Mouse (Mus musculus): ENCODE data around the gene BC051142. TPM values are rescaled to one million over a fixed set of nuclear protein-coding genes. Genes with fewer than 3 reads are reported as not detected.
"Not testable (repeated sequence)": the region's sequence is repeated elsewhere in the genome, so short reads cannot be mapped to it uniquely, and the experiment has no call there.

Gene BC051142
- polyA plus RNA-seq, 1 experiment from 2014 or later = not detected

- Histone ChIP-seq H3K36me3 (ENCODE audit: control insufficient read depth, insufficient read depth) (no peaks in the 10 kb centered on the region), H3K9me3 (replicated peaks; ENCODE audit: control insufficient read depth, low read length) (no peaks in the 10 kb centered on the region), H3K9ac (ENCODE audit: low read length) (no peak overlapping the region), H3K4me2 (ENCODE audit: low read depth, low read length) (no peak overlapping the region), H3K4me3 (ENCODE audit: low read length) (no peak overlapping the region), H3K4me1 (ENCODE audit: control insufficient read depth, insufficient read depth, low read length) (no peaks in the 10 kb centered on the region), H3K27me3 (ENCODE audit: control insufficient read depth, insufficient read depth, low read length) (peaks cover 2% of the 10 kb centered on the region; the same call in 1 of the 2 replicates), H3K27ac (ENCODE audit: low read length) (no peak overlapping the region)
- 81% methylated on average over 2 of the region's 2 CpGs for WGBS
- ATAC-seq (replicated peaks; ENCODE audit: extremely low read depth, insufficient read depth, low FRiP score) = no peak
Observed at GRCm38 (mm10) chr17:34470491-34470890, 71.9 kb downstream of the BC051142 start.

GRCm38 (mm10) chr17:34475060-34475459 is 76.4 kb downstream of the BC051142 start:
- Histone ChIP-seq H3K4me3 (ENCODE audit: low read length) (no peak overlapping the region), H3K9me3 (replicated peaks; ENCODE audit: control insufficient read depth, low read length) (no peaks in the 10 kb centered on the region), H3K36me3 (ENCODE audit: control insufficient read depth, insufficient read depth) (no peaks in the 10 kb centered on the region), H3K4me2 (ENCODE audit: low read depth, low read length) (no peak overlapping the region), H3K4me1 (ENCODE audit: control insufficient read depth, insufficient read depth, low read length) (no peaks in the 10 kb centered on the region), H3K27me3 (ENCODE audit: control insufficient read depth, insufficient read depth, low read length) (peaks cover 2% of the 10 kb centered on the region; the same call in 1 of the 2 replicates), H3K27ac (ENCODE audit: low read length) (no peak overlapping the region), H3K9ac (ENCODE audit: low read length) (no peak overlapping the region)
- no peak for ATAC-seq (replicated peaks; ENCODE audit: extremely low read depth, insufficient read depth, low FRiP score)
- 70% methylated on average over 3 of the region's 3 CpGs for WGBS

- H3K36me3 ChIP-seq (ENCODE audit: control insufficient read depth, insufficient read depth) = no peaks in the 10 kb centered on the region
- no peak for ATAC-seq (replicated peaks; ENCODE audit: extremely low read depth, insufficient read depth, low FRiP score)
Observed at GRCm38 (mm10) chr17:34476427-34476826, 77.8 kb downstream of the BC051142 start.

GRCm38 (mm10) chr17:34477238-34478013 is 78.8 kb downstream of the BC051142 start, which contains the start of gene Btnl4:
Btnl4 (minus strand) TSS chr17:34477318.
- not testable (repeated sequence) for H3K4me1 ChIP-seq (ENCODE audit: control insufficient read depth, insufficient read depth, low read length); H3K4me3 ChIP-seq (ENCODE audit: low read length); H3K36me3 ChIP-seq (ENCODE audit: control insufficient read depth, insufficient read depth); H3K27me3 ChIP-seq (ENCODE audit: control insufficient read depth, insufficient read depth, low read length); ATAC-seq (replicated peaks; ENCODE audit: extremely low read depth, insufficient read depth, low FRiP score); H3K27ac ChIP-seq (ENCODE audit: low read length); H3K9ac ChIP-seq (ENCODE audit: low read length); H3K4me2 ChIP-seq (ENCODE audit: low read depth, low read length); H3K9me3 ChIP-seq (replicated peaks; ENCODE audit: control insufficient read depth, low read length)
- 75% methylated on average over 4 of the region's 5 CpGs for WGBS

More at GRCm38 (mm10) chr17:34476427-34476826, 77.8 kb downstream of the BC051142 start:
- no peak overlapping the region for H3K9ac ChIP-seq (ENCODE audit: low read length)
- no peak overlapping the region for H3K4me2 ChIP-seq (ENCODE audit: low read depth, low read length)
- H3K4me1 ChIP-seq (ENCODE audit: control insufficient read depth, insufficient read depth, low read length) = no peaks in the 10 kb centered on the region
- no peak overlapping the region for H3K4me3 ChIP-seq (ENCODE audit: low read length)
- H3K9me3 ChIP-seq (replicated peaks; ENCODE audit: control insufficient read depth, low read length) = no peaks in the 10 kb centered on the region
- WGBS = 67% methylated on average over 1 of the region's 2 CpGs
- no peak overlapping the region for H3K27ac ChIP-seq (ENCODE audit: low read length)
- H3K27me3 ChIP-seq (ENCODE audit: control insufficient read depth, insufficient read depth, low read length) = peaks cover 2% of the 10 kb centered on the region; the same call in 1 of the 2 replicates

- H3K9ac ChIP-seq (ENCODE audit: low read length) = no peak overlapping the region
- H3K4me1 ChIP-seq (ENCODE audit: control insufficient read depth, insufficient read depth, low read length) = no peaks in the 10 kb centered on the region
- ATAC-seq (replicated peaks; ENCODE audit: extremely low read depth, insufficient read depth, low FRiP score) = no peak
- no peaks in the 10 kb centered on the region for H3K27me3 ChIP-seq (ENCODE audit: control insufficient read depth, insufficient read depth, low read length)
- no peak overlapping the region for H3K4me2 ChIP-seq (ENCODE audit: low read depth, low read length)
- no peak overlapping the region for H3K27ac ChIP-seq (ENCODE audit: low read length)
- no peaks in the 10 kb centered on the region for H3K9me3 ChIP-seq (replicated peaks; ENCODE audit: control insufficient read depth, low read length)
- no peak overlapping the region for H3K4me3 ChIP-seq (ENCODE audit: low read length)
- no peaks in the 10 kb centered on the region for H3K36me3 ChIP-seq (ENCODE audit: control insufficient read depth, insufficient read depth)
Observed at GRCm38 (mm10) chr17:34492796-34493195, 94.2 kb downstream of the BC051142 start.

GRCm38 (mm10) chr17:34495156-34495555 is 96.5 kb downstream of the BC051142 start:
- not testable (repeated sequence) for H3K4me1 ChIP-seq (ENCODE audit: control insufficient read depth, insufficient read depth, low read length); H3K27me3 ChIP-seq (ENCODE audit: control insufficient read depth, insufficient read depth, low read length); H3K4me2 ChIP-seq (ENCODE audit: low read depth, low read length); ATAC-seq (replicated peaks; ENCODE audit: extremely low read depth, insufficient read depth, low FRiP score); H3K27ac ChIP-seq (ENCODE audit: low read length); H3K9me3 ChIP-seq (replicated peaks; ENCODE audit: control insufficient read depth, low read length); H3K36me3 ChIP-seq (ENCODE audit: control insufficient read depth, insufficient read depth); H3K4me3 ChIP-seq (ENCODE audit: low read length); H3K9ac ChIP-seq (ENCODE audit: low read length)
- WGBS = 65% methylated on average over 2 of the region's 2 CpGs

- Histone ChIP-seq H3K9me3 (replicated peaks; ENCODE audit: control insufficient read depth, low read length) (no peaks in the 10 kb centered on the region), H3K4me1 (ENCODE audit: control insufficient read depth, insufficient read depth, low read length) (no peaks in the 10 kb centered on the region), H3K9ac (ENCODE audit: low read length) (no peak overlapping the region), H3K4me3 (ENCODE audit: low read length) (no peak overlapping the region), H3K4me2 (ENCODE audit: low read depth, low read length) (no peak overlapping the region), H3K36me3 (ENCODE audit: control insufficient read depth, insufficient read depth) (no peaks in the 10 kb centered on the region), H3K27me3 (ENCODE audit: control insufficient read depth, insufficient read depth, low read length) (no peaks in the 10 kb centered on the region), H3K27ac (ENCODE audit: low read length) (no peak overlapping the region)
- WGBS = 77% methylated on average over 1 of the region's 2 CpGs
- ATAC-seq (replicated peaks; ENCODE audit: extremely low read depth, insufficient read depth, low FRiP score) = no peak
Observed at GRCm38 (mm10) chr17:34496539-34496938, 97.9 kb downstream of the BC051142 start.

GRCm38 (mm10) chr17:34497319-34497718 is 98.7 kb downstream of the BC051142 start:
- WGBS = 70% methylated on average over 3 of the region's 3 CpGs
- not testable (repeated sequence) for H3K27ac ChIP-seq (ENCODE audit: low read length)

GRCm38 (mm10) chr17:34497726-34498125 is 99.1 kb downstream of the BC051142 start:
- H3K9me3 ChIP-seq (replicated peaks; ENCODE audit: control insufficient read depth, low read length); H3K9ac ChIP-seq (ENCODE audit: low read length); H3K27ac ChIP-seq (ENCODE audit: low read length); H3K27me3 ChIP-seq (ENCODE audit: control insufficient read depth, insufficient read depth, low read length); ATAC-seq (replicated peaks; ENCODE audit: extremely low read depth, insufficient read depth, low FRiP score); H3K4me2 ChIP-seq (ENCODE audit: low read depth, low read length); H3K36me3 ChIP-seq (ENCODE audit: control insufficient read depth, insufficient read depth); H3K4me1 ChIP-seq (ENCODE audit: control insufficient read depth, insufficient read depth, low read length); H3K4me3 ChIP-seq (ENCODE audit: low read length): not testable (repeated sequence)
- 71% methylated on average over 2 of the region's 4 CpGs for WGBS

More at GRCm38 (mm10) chr17:34497319-34497718, 98.7 kb downstream of the BC051142 start:
- H3K9ac ChIP-seq (ENCODE audit: low read length); ATAC-seq (replicated peaks; ENCODE audit: extremely low read depth, insufficient read depth, low FRiP score); H3K27me3 ChIP-seq (ENCODE audit: control insufficient read depth, insufficient read depth, low read length); H3K9me3 ChIP-seq (replicated peaks; ENCODE audit: control insufficient read depth, low read length); H3K4me2 ChIP-seq (ENCODE audit: low read depth, low read length); H3K36me3 ChIP-seq (ENCODE audit: control insufficient read depth, insufficient read depth); H3K4me3 ChIP-seq (ENCODE audit: low read length); H3K4me1 ChIP-seq (ENCODE audit: control insufficient read depth, insufficient read depth, low read length): not testable (repeated sequence)
